Mouse (Mus musculus): ENCODE measurements around the gene Lrig2. TPM values are rescaled to one million over a fixed set of nuclear protein-coding genes. Genes with fewer than 3 reads are reported as not detected.

Lrig2 gene
- polyA plus RNA-seq, 1 experiment from 2014 or later = 37.8 TPM

DNA sequence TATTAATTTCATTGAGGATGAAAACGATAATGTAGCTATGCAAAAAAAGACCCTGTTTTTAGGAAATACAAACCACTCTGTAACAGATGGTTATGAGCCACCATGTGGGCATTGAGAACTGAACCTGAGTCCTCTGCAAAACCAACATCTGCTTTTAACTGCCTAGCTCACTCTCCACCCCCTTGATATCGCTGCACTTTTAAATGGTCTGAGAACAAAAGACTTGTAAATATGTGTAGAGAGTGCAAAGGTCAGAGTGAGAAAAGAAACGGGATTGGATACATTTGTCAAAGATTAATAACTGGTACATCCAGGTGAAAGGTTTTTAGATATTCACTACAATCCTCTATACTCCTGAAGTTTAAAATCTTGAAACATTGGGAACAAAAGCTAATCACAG lies 42.3 kb downstream of the Lrig2 start:
- Histone ChIP-seq H3K4me1 (replicated peaks; ENCODE audit: control insufficient read depth, insufficient read depth, low read length) (no peaks in the 10 kb centered on the region), H3K9me3 (ENCODE audit: control insufficient read depth, low read length) (no peaks in the 10 kb centered on the region), H3K4me2 (replicated peaks) (no peak overlapping the region), H3K9ac (no peak overlapping the region), H3K36me3 (replicated peaks; ENCODE audit: control insufficient read depth, insufficient read depth) (peaks cover 48% of the 10 kb centered on the region), H3K27me3 (ENCODE audit: control insufficient read depth, insufficient read depth, low read length) (no peaks in the 10 kb centered on the region), H3K4me3 (replicated peaks; ENCODE audit: low read length) (no peak overlapping the region), H3K27ac (no peak overlapping the region; the same call in 1 of the 2 replicates)
- DNase-seq (ENCODE audit: low spot score) (no peak), ATAC-seq (ENCODE audit: low FRiP score) (no peak)
- 59% methylated on average over 3 of the region's 3 CpGs for WGBS

GRCm38 (mm10) chr3:104461226-104461625 lies 50.5 kb downstream of the Lrig2 start:
- Histone ChIP-seq H3K27me3 (ENCODE audit: control insufficient read depth, insufficient read depth, low read length) (no peaks in the 10 kb centered on the region), H3K9me3 (ENCODE audit: control insufficient read depth, low read length) (no peaks in the 10 kb centered on the region), H3K9ac (no peak overlapping the region), H3K27ac (no peak overlapping the region), H3K4me2 (replicated peaks) (no peak overlapping the region), H3K4me1 (replicated peaks; ENCODE audit: control insufficient read depth, insufficient read depth, low read length) (no peaks in the 10 kb centered on the region), H3K36me3 (replicated peaks; ENCODE audit: control insufficient read depth, insufficient read depth) (peaks cover 99% of the 10 kb centered on the region), H3K4me3 (replicated peaks; ENCODE audit: low read length) (no peak overlapping the region)
- ATAC-seq (ENCODE audit: low FRiP score) = no peak
- WGBS = 87% methylated on average over 2 of the region's 2 CpGs
- DNase-seq (ENCODE audit: low spot score) = no peak

GRCm38 (mm10) chr3:104458588-104458987 lies 53.1 kb downstream of the Lrig2 start:
- Histone ChIP-seq H3K4me1 (replicated peaks; ENCODE audit: control insufficient read depth, insufficient read depth, low read length) (no peaks in the 10 kb centered on the region), H3K27me3 (ENCODE audit: control insufficient read depth, insufficient read depth, low read length) (no peaks in the 10 kb centered on the region), H3K9me3 (ENCODE audit: control insufficient read depth, low read length) (no peaks in the 10 kb centered on the region), H3K36me3 (replicated peaks; ENCODE audit: control insufficient read depth, insufficient read depth) (peaks cover 96% of the 10 kb centered on the region), H3K27ac (no peak overlapping the region), H3K4me3 (replicated peaks; ENCODE audit: low read length) (no peak overlapping the region), H3K9ac (no peak overlapping the region), H3K4me2 (replicated peaks) (no peak overlapping the region)
- DNase-seq (ENCODE audit: low spot score) (no peak), ATAC-seq (ENCODE audit: low FRiP score) (no peak)
- WGBS = 86% methylated on average over 1 of the region's 1 CpGs

DNA sequence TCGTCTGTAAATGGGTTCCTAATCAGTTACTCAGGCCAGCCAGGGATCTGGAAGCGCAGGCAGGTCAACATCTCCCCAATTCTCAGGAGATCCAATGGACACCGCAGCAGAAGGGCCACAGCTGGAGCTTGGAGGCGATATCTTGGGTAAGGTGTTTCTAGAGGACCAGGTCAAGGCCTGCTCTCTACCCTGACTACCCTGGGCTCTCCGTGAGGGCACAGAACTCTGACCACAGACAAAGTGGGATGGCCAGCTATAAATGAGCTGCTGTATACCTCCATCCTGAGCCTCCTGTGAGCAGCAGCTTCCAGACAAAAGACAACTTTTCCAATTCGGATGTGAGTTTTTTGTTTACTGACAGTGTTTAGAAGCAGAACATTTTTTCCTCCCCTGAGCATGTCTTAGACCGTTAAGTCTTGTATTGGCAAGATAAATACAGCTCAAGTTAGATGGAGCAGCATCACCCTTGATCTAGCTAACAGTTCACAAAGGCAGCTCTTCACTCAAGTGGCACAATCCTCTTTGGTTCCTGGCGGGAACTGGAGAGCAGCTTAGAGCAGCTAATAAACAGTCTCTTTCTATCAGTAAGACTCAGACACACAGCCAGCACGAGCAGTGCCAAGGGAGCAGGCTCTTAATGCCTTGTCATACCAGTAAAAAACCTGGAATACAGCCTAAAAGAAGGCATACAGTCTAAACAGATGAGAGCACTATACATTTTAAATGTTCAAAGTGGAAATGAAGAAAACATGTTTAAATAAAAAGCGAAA lies 56.0 kb downstream of the Lrig2 start:
- Histone ChIP-seq H3K4me3 (replicated peaks; ENCODE audit: low read length) (no peak overlapping the region), H3K4me1 (replicated peaks; ENCODE audit: control insufficient read depth, insufficient read depth, low read length) (no peaks in the 10 kb centered on the region), H3K27ac (no peak overlapping the region), H3K9ac (no peak overlapping the region), H3K9me3 (ENCODE audit: control insufficient read depth, low read length) (0 out of 2 replicates have a peak, but pooled peaks cover 3% of the 10 kb centered on the region), H3K36me3 (replicated peaks; ENCODE audit: control insufficient read depth, insufficient read depth) (peaks cover 70% of the 10 kb centered on the region), H3K4me2 (replicated peaks) (no peak overlapping the region), H3K27me3 (ENCODE audit: control insufficient read depth, insufficient read depth, low read length) (no peaks in the 10 kb centered on the region)
- WGBS = 82% methylated on average over 10 of the region's 10 CpGs
- DNase-seq (ENCODE audit: low spot score) (no peak), ATAC-seq (ENCODE audit: low FRiP score) (no peak)

GRCm38 (mm10) chr3:104447240-104447639 lies 64.5 kb downstream of the Lrig2 start:
- 78% methylated on average over 2 of the region's 2 CpGs for WGBS
- H3K27ac ChIP-seq = no peak overlapping the region

GRCm38 (mm10) chr3:104446689-104447088 lies 65.0 kb downstream of the Lrig2 start:
- Histone ChIP-seq H3K4me3 (replicated peaks; ENCODE audit: low read length) (no peak overlapping the region), H3K4me1 (replicated peaks; ENCODE audit: control insufficient read depth, insufficient read depth, low read length) (0 out of 2 replicates have a peak, but pooled peaks cover 6% of the 10 kb centered on the region), H3K27me3 (ENCODE audit: control insufficient read depth, insufficient read depth, low read length) (no peaks in the 10 kb centered on the region), H3K36me3 (replicated peaks; ENCODE audit: control insufficient read depth, insufficient read depth) (no peaks in the 10 kb centered on the region), H3K9me3 (ENCODE audit: control insufficient read depth, low read length) (no peaks in the 10 kb centered on the region), H3K27ac (no peak overlapping the region), H3K9ac (no peak overlapping the region), H3K4me2 (replicated peaks) (no peak overlapping the region)
- ATAC-seq (ENCODE audit: low FRiP score) = no peak
- DNase-seq (ENCODE audit: low spot score) = no peak
- 81% methylated on average over 6 of the region's 6 CpGs for WGBS

More at GRCm38 (mm10) chr3:104447240-104447639, 64.5 kb downstream of the Lrig2 start:
- Histone ChIP-seq H3K4me3 (replicated peaks; ENCODE audit: low read length) (no peak overlapping the region), H3K9me3 (ENCODE audit: control insufficient read depth, low read length) (no peaks in the 10 kb centered on the region), H3K36me3 (replicated peaks; ENCODE audit: control insufficient read depth, insufficient read depth) (no peaks in the 10 kb centered on the region), H3K27me3 (ENCODE audit: control insufficient read depth, insufficient read depth, low read length) (no peaks in the 10 kb centered on the region), H3K4me1 (replicated peaks; ENCODE audit: control insufficient read depth, insufficient read depth, low read length) (0 out of 2 replicates have a peak, but pooled peaks cover 2% of the 10 kb centered on the region), H3K9ac (no peak overlapping the region), H3K4me2 (replicated peaks) (no peak overlapping the region)
- DNase-seq (ENCODE audit: low spot score) (no peak), ATAC-seq (ENCODE audit: low FRiP score) (no peak)

DNA sequence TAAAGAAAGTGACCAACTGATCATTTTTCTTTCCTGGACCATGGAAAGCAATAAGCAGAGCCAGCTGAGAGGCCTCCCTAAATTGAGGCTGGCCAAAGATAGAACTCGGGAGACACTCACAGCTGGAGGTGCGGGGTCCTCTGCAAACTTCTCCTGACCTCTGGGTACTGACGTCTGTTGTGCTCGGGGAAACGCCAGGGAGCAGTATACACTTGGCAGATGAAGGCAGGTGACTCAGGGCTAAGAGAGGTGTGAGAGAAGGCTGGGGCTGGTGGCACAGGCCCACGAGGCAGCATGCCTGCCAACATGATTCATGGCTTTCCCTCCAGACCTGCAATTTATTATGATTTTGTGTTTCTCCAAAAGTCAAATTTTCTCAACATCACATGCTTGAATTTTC lies 66.1 kb downstream of the Lrig2 start:
- ATAC-seq (ENCODE audit: low FRiP score) (no peak), DNase-seq (ENCODE audit: low spot score) (no peak)
- Histone ChIP-seq H3K9ac (no peak overlapping the region), H3K27me3 (ENCODE audit: control insufficient read depth, insufficient read depth, low read length) (no peaks in the 10 kb centered on the region), H3K4me1 (replicated peaks; ENCODE audit: control insufficient read depth, insufficient read depth, low read length) (0 out of 2 replicates have a peak, but pooled peaks cover 7% of the 10 kb centered on the region), H3K36me3 (replicated peaks; ENCODE audit: control insufficient read depth, insufficient read depth) (no peaks in the 10 kb centered on the region), H3K4me3 (replicated peaks; ENCODE audit: low read length) (no peak overlapping the region), H3K9me3 (ENCODE audit: control insufficient read depth, low read length) (no peaks in the 10 kb centered on the region), H3K4me2 (replicated peaks) (no peak overlapping the region), H3K27ac (no peak overlapping the region)
- WGBS = 53% methylated on average over 6 of the region's 6 CpGs

DNA sequence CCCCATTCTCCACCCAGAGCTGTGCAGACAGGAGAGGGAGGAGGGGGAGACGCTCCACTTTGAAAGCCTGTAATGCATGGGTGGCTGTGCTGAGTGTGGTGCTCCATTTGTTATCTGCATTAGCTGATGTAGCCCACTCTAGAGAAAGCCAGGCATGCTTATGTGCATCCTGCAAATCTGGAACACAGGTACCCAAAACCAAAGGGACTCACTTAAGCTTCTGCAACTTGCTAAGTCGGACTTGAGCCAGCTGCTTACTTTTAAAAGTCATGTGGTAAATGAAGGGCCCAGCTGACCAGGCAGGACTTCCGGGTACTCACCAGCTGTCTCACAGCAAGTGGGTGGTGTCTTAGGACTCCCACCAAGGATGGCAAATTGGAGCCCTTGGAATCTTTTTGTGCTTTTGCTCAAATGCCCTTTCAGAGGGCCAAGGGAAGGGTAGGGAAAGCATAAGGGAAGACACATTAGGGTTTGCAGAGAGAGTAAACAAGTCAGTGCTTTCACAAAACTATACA lies 66.7 kb downstream of the Lrig2 start:
- no peaks in the 10 kb centered on the region for H3K27me3 ChIP-seq (ENCODE audit: control insufficient read depth, insufficient read depth, low read length)
- no peak overlapping the region for H3K4me2 ChIP-seq (replicated peaks)
- ATAC-seq (ENCODE audit: low FRiP score) = no peak
- H3K9ac ChIP-seq = no peak overlapping the region
- H3K27ac ChIP-seq = no peak overlapping the region
- no peak for DNase-seq (ENCODE audit: low spot score)
- no peaks in the 10 kb centered on the region for H3K36me3 ChIP-seq (replicated peaks; ENCODE audit: control insufficient read depth, insufficient read depth)
- H3K4me1 ChIP-seq (replicated peaks; ENCODE audit: control insufficient read depth, insufficient read depth, low read length) = 0 out of 2 replicates have a peak, but pooled peaks cover 7% of the 10 kb centered on the region
- WGBS = 75% methylated on average over 3 of the region's 3 CpGs
- H3K9me3 ChIP-seq (ENCODE audit: control insufficient read depth, low read length) = no peaks in the 10 kb centered on the region
- H3K4me3 ChIP-seq (replicated peaks; ENCODE audit: low read length) = no peak overlapping the region

GRCm38 (mm10) chr3:104444082-104444481 lies 67.6 kb downstream of the Lrig2 start:
- Histone ChIP-seq H3K4me2 (replicated peaks) (no peak overlapping the region), H3K36me3 (replicated peaks; ENCODE audit: control insufficient read depth, insufficient read depth) (no peaks in the 10 kb centered on the region), H3K4me1 (replicated peaks; ENCODE audit: control insufficient read depth, insufficient read depth, low read length) (0 out of 2 replicates have a peak, but pooled peaks cover 7% of the 10 kb centered on the region), H3K9me3 (ENCODE audit: control insufficient read depth, low read length) (no peaks in the 10 kb centered on the region), H3K27ac (no peak overlapping the region), H3K4me3 (replicated peaks; ENCODE audit: low read length) (no peak overlapping the region), H3K9ac (no peak overlapping the region), H3K27me3 (ENCODE audit: control insufficient read depth, insufficient read depth, low read length) (no peaks in the 10 kb centered on the region)
- ATAC-seq (ENCODE audit: low FRiP score) (no peak), DNase-seq (ENCODE audit: low spot score) (no peak)
- WGBS = 70% methylated on average over 3 of the region's 3 CpGs
